Mouse (Mus musculus) adrenal gland, postnatal 14 days (tissue): ENCODE data around the gene Dmd. TPM values are rescaled to one million over a fixed set of nuclear protein-coding genes. Genes with fewer than 3 reads are reported as not detected.
"Not testable (repeated sequence)": the region's sequence is repeated elsewhere in the genome, so short reads cannot be mapped to it uniquely, and the experiment has no call there.

ENCODE experiments used
- DNase-seq: peaks from one replicate; pipeline ENCODE4 v3.0.0; 2021; ENCODE audit warnings: mixed read lengths
- long read RNA-seq, 2 experiments: library from polyadenylated mRNA; stranded (forward); transcript quantifications; one replicate each; pipeline ENCODE4 v2.0.0; 2021
- total RNA-seq: library from RNA; stranded (reverse); gene quantifications from 2 replicates; pipeline ENCODE4 v1.2.3, GENCODE M21; 2021

Dmd gene
- 54.4 and 55.4 TPM in 2 replicates for total RNA-seq
- long read RNA-seq, experiment 1, full-length matches to known transcripts: 12 of 21 reads
- long read RNA-seq, experiment 1, partial matches to known transcripts: 4 of 21 reads
- long read RNA-seq, experiment 1, other reads (novel, unspliced or antisense): 5 of 21 reads
- long read RNA-seq, experiment 2, full-length matches to known transcripts: 2 of 8 reads
- long read RNA-seq, experiment 2, partial matches to known transcripts: 3 of 8 reads
- long read RNA-seq, experiment 2, other reads (novel, unspliced or antisense): 3 of 8 reads

GRCm38 (mm10) chrX:82948630-82949029 is at the start of gene Dmd:
Gene Dmd, plus strand, starts transcription at chrX:82948870.
- DNase-seq: no peak

GRCm38 (mm10) chrX:82901515-82901914 is 47.2 kb upstream of the Dmd start:
- no peak for DNase-seq

- no peak for DNase-seq
Measured at GRCm38 (mm10) chrX:82987683-82988082, 39.0 kb downstream of the Dmd start.

GRCm38 (mm10) chrX:83050190-83050589 is 101.5 kb downstream of the Dmd start:
- DNase-seq: no peak

- DNase-seq: no peak
Measured at GRCm38 (mm10) chrX:83116171-83116876, 167.7 kb downstream of the Dmd start.

- no peak for DNase-seq
Measured at GRCm38 (mm10) chrX:83117198-83117597, 168.5 kb downstream of the Dmd start.

- DNase-seq: no peak
Measured at GRCm38 (mm10) chrX:83220563-83220962, 271.9 kb downstream of the Dmd start.

- no peak for DNase-seq
Measured at GRCm38 (mm10) chrX:83221050-83221449, 272.4 kb downstream of the Dmd start.

- no peak for DNase-seq
Measured at GRCm38 (mm10) chrX:83487598-83487997, 538.9 kb downstream of the Dmd start, which contains the start of gene Tsga8. Gene Tsga8, minus strand, starts transcription at chrX:83487924.

GRCm38 (mm10) chrX:83674998-83675397 is 726.3 kb downstream of the Dmd start:
- DNase-seq: no peak

GRCm38 (mm10) chrX:83686547-83686946 is 737.9 kb downstream of the Dmd start:
- DNase-seq: no peak

GRCm38 (mm10) chrX:83740533-83740932 is 791.9 kb downstream of the Dmd start:
- DNase-seq: no peak

GRCm38 (mm10) chrX:83746301-83747008 is 797.8 kb downstream of the Dmd start:
- no peak for DNase-seq

GRCm38 (mm10) chrX:83787406-83787805 is 838.7 kb downstream of the Dmd start:
- no peak for DNase-seq

GRCm38 (mm10) chrX:83867469-83867868 is 918.8 kb downstream of the Dmd start:
- DNase-seq: peak; percentile 8

- DNase-seq: peak; percentile 22
Measured at GRCm38 (mm10) chrX:83875389-83875788, 926.7 kb downstream of the Dmd start.

GRCm38 (mm10) chrX:83975895-83976294 is 1027.2 kb downstream of the Dmd start:
- DNase-seq: no peak

- peak; percentile 34 for DNase-seq
Measured at GRCm38 (mm10) chrX:84001294-84001693, 1052.6 kb downstream of the Dmd start.

- DNase-seq: not testable (repeated sequence)
Measured at GRCm38 (mm10) chrX:84062431-84062830, 1113.8 kb downstream of the Dmd start.

GRCm38 (mm10) chrX:84165872-84166271 is 1217.2 kb downstream of the Dmd start:
- DNase-seq: no peak

- no peak for DNase-seq
Measured at GRCm38 (mm10) chrX:84241297-84241859, 1292.7 kb downstream of the Dmd start.

- no peak for DNase-seq
Measured at GRCm38 (mm10) chrX:84330593-84330992, 1381.9 kb downstream of the Dmd start.

GRCm38 (mm10) chrX:84332177-84332576 is 1383.5 kb downstream of the Dmd start:
- DNase-seq: no peak
